Mouse (Mus musculus) hindbrain, postnatal 0 days (tissue): ENCODE results near the gene Gm17018. TPM values are rescaled to one million over a fixed set of nuclear protein-coding genes. Genes with fewer than 3 reads are reported as not detected.

Experiments used
- ATAC-seq: fragments of 200-750 bp; cut with Nextera tagmentation; 2 replicates; pipeline ENCODE4 v1.8.0; 2017; ENCODE audit warnings: mild to moderate bottlenecking, moderate TSS enrichment, moderate library complexity
- DNase-seq: peaks from one replicate; pipeline ENCODE4 v3.0.0-alpha.2; 2015; ENCODE audit warnings: low spot score
- H3K27ac ChIP-seq: fragments of 300-500 bp; sonication (generic); 2 replicates; pipeline ENCODE4 v1.5.1; 2014; ENCODE audit warnings: mild to moderate bottlenecking
- H3K27me3 ChIP-seq: fragments of 300-500 bp; sonication (generic); 2 replicates; pipeline ENCODE4 v1.6.1; 2014; ENCODE audit warnings: low read length, mixed read lengths; ENCODE audit not compliant: insufficient read depth
- H3K36me3 ChIP-seq: fragments of 300-500 bp; sonication (generic); 2 replicates; pipeline ENCODE4 v1.6.1; 2014; ENCODE audit warnings: low read length, mixed read lengths; ENCODE audit not compliant: insufficient read depth
- H3K4me1 ChIP-seq: fragments of 300-500 bp; sonication (generic); 2 replicates; pipeline ENCODE4 v1.6.1; 2014; ENCODE audit warnings: antibody characterized with exemption, low read length, mixed read lengths; ENCODE audit not compliant: insufficient read depth
- H3K4me2 ChIP-seq: fragments of 300-500 bp; sonication (generic); 2 replicates; pipeline ENCODE4 v1.6.1; 2014; ENCODE audit warnings: low read depth, mild to moderate bottlenecking, low read length, moderate library complexity, mixed read lengths
- H3K4me3 ChIP-seq: fragments of 300-500 bp; sonication (generic); 2 replicates; pipeline ENCODE4 v1.5.1; 2014; ENCODE audit warnings: low read length
- H3K9ac ChIP-seq: fragments of 300-500 bp; sonication (generic); replicated peaks from 2 replicates; pipeline ENCODE4 v1.6.1; 2014; ENCODE audit warnings: mild to moderate bottlenecking, low read length, moderate library complexity, mixed read lengths
- H3K9me3 ChIP-seq: fragments of 300-500 bp; sonication (generic); 2 replicates; pipeline ENCODE4 v1.6.1; 2016; ENCODE audit warnings: low read length, mixed read lengths
- CTCF ChIP-seq: IDR thresholded peaks from 2 replicates; pipeline ENCODE4 v1.5.1; 2016; ENCODE audit warnings: antibody characterized with exemption, control low read depth, low read depth
- WGBS: fragments of 180-500 bp; shearing (Covaris S2); extraction: QIAGEN DNeasy Blood & Tissue Kit; methylation state at CpG from one replicate; pipeline ENCODE4 v1.1.7; 2014; 5-methylcytosine and 5-hydroxymethylcytosine counted together
- polyA plus RNA-seq: library from polyadenylated mRNA; unstranded; fragments of >200 nt; fragmentation: Nextera tagmentation; extraction: Ambion mirVana; gene quantifications from 2 replicates; pipeline ENCODE4 v1.2.1, GENCODE M21; 2015
- total RNA-seq: library from RNA; depleted of rRNA; stranded (reverse); fragments of >200 nt; gene quantifications from 2 replicates; pipeline ENCODE4 v1.2.3, GENCODE M21; 2014

The Gm17018 gene
- total and polyA plus RNA-seq, 2 experiments from 2014 or later: 23.0 to 90.7 TPM

DNA sequence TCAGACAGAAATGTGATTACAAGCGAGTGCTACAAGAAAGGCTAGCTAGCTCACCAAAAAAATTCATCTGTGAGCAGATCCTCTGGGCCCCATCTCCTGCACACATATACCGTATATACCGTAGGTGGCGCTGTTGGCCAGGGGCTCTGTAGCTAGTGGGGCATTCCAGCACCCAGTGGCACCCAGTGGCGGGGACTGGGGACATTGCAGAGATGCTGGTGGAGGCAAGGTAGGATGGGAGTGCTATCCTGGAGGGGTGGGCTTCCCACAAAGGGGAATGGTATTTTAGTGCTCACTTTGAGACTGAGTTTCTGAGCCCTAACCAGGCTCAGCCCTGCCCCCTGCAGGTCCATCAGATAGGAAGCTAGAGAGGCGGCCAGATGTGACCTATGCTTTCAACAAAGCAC lies 13.4 kb downstream of the Gm17018 start:
- H3K27ac ChIP-seq: no peak overlapping the region
- no peak overlapping the region for H3K4me2 ChIP-seq
- no peaks in the 10 kb centered on the region for H3K27me3 ChIP-seq
- no peak overlapping the region for H3K4me3 ChIP-seq
- DNase-seq (peak; percentile 85), ATAC-seq (peak; percentile 87)
- H3K4me1 ChIP-seq: no peaks in the 10 kb centered on the region
- peaks cover 28% of the 10 kb centered on the region; the same call in 1 of the 2 replicates for H3K36me3 ChIP-seq
- H3K9me3 ChIP-seq: no peaks in the 10 kb centered on the region
- H3K9ac ChIP-seq: no peak overlapping the region
- peak; percentile 95 for TF ChIP-seq CTCF
- WGBS: 22% methylated on average over 6 of the region's 6 CpGs

DNA sequence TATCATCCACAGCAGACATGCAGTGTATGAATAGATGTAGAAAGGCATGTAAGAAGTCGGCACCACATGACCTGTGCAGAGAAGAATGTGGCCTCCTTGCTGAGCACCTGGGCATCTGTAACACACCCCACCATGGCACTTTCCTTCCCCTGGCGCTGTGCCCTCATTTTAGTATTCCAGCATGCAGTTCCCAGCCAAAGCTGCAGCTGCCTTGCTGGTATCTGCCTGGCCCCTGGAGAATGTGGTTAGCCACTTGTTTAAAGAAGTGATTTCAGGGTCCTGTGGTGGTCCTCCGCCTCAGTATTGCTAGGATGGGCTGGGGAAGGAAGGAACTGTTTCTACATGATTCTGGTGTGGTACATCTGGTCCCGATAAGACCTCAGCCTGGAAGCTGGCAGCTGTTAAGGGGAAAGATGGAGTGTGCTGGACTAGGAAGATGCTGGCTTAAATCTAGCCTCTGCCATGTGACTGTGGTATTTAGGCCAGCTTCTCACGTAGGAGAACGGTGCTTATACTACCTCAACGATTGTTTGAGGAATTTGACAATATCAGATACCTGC lies 14.0 kb downstream of the Gm17018 start:
- H3K27me3 ChIP-seq: no peaks in the 10 kb centered on the region
- H3K4me1 ChIP-seq: no peaks in the 10 kb centered on the region
- H3K36me3 ChIP-seq: peaks cover 32% of the 10 kb centered on the region; the same call in 1 of the 2 replicates
- H3K4me2 ChIP-seq: no peak overlapping the region
- TF ChIP-seq CTCF: no peak
- H3K9me3 ChIP-seq: no peaks in the 10 kb centered on the region
- no peak overlapping the region for H3K4me3 ChIP-seq
- no peak overlapping the region for H3K9ac ChIP-seq
- no peak overlapping the region for H3K27ac ChIP-seq
- DNase-seq (no peak), ATAC-seq (no peak)
- WGBS: 75% methylated on average over 7 of the region's 7 CpGs

DNA sequence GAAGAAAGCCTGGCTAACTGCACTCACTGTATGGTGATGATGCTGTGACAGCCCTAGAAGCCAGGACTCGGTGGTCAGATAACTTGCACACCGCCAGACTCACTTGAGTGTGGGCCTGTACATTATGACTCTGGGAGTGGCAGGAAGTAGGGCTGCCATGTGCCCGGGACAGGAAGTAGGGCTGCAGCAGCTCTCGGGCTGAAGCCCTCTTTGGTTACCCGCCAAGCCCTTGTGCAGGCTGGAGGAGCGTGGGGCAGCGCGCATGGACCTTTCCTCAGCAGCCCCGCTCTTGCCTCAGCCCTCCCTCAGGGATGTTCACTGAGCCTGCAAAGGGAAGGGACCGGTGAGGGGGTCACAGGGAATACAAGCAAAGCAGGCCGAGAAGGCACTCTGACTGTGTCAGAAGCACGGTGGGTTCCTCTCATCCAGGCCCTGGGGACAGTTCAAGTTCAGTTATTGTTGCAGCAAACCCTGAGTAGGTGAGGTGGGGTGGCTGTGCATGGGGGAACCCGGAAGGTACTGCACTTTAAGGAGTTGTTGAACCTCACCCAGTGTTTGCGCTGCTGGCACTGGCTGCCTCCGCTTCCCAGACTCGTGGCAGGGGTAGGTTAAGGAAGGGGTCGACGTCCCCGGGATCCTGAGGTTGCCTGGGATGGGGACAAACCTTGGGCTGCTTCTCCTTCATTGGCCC lies 14.7 kb downstream of the Gm17018 start:
- H3K36me3 ChIP-seq: peaks cover 32% of the 10 kb centered on the region; the same call in 1 of the 2 replicates
- DNase-seq (no peak), ATAC-seq (no peak)
- no peaks in the 10 kb centered on the region for H3K4me1 ChIP-seq
- WGBS: 64% methylated on average over 19 of the region's 19 CpGs
- H3K27me3 ChIP-seq: no peaks in the 10 kb centered on the region
- no peak overlapping the region for H3K27ac ChIP-seq
- no peak overlapping the region for H3K4me3 ChIP-seq
- H3K4me2 ChIP-seq: no peak overlapping the region
- TF ChIP-seq CTCF: no peak
- no peak overlapping the region for H3K9ac ChIP-seq
- no peaks in the 10 kb centered on the region for H3K9me3 ChIP-seq

DNA sequence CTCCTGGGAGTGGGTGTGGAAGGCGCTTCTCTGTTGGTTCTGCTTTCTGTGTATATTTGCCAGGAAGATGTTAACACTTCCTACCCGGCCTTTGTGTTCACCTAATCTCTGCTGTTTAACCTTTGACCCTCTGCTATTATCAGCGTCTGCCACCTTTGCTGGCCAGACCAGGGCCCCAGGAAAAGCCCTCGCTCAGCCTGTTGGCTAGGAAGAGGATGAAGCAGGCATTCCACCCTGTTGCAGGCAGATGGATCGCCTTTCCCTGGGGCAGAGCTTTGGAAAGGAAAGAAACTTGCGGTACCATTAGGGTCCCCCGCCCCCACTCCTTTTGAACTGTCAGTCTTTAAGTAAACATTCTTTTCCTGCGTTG lies 15.2 kb downstream of the Gm17018 start:
- ATAC-seq (no peak), DNase-seq (no peak)
- Histone ChIP-seq H3K4me3 (no peak overlapping the region), H3K4me2 (no peak overlapping the region), H3K36me3 (peaks cover 32% of the 10 kb centered on the region; the same call in 1 of the 2 replicates), H3K9me3 (no peaks in the 10 kb centered on the region), H3K9ac (no peak overlapping the region), H3K27me3 (no peaks in the 10 kb centered on the region), H3K4me1 (no peaks in the 10 kb centered on the region), H3K27ac (no peak overlapping the region)
- 31% methylated on average over 8 of the region's 8 CpGs for WGBS
- TF ChIP-seq CTCF: no peak

DNA sequence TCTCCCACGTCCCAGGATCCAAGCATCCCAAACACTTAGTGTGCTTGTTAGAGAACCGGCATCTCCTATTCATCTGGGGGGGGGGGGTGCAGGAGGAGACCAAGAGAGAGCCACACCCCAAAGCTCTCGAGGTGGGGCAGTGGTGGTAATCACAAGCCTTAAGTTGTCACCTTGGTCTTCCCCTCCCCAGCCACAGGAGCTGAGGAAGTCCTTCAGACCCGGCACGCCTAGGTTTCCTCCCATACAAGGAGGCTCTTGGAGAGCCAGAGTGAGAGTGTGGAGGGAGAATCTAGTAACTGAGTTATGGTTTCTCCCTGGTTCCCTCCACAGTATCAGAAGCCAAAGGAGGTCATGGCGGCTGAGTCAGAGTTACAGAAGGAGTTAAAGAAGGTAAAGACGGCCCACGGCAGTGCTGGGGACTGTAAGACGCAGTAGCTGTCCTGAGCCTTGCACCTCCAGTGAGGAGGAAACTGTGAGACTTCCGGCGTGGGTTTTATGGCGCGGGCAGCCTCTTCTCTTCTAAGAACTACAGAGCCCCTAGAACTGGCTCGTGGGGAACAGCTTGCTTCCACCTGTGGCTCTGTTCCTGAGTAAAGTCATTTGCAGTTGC lies 16.8 kb downstream of the Gm17018 start:
- Histone ChIP-seq H3K36me3 (peaks cover 32% of the 10 kb centered on the region; the same call in 1 of the 2 replicates), H3K9me3 (no peaks in the 10 kb centered on the region), H3K27ac (no peak overlapping the region), H3K4me2 (no peak overlapping the region), H3K4me3 (no peak overlapping the region), H3K4me1 (no peaks in the 10 kb centered on the region), H3K27me3 (no peaks in the 10 kb centered on the region), H3K9ac (no peak overlapping the region)
- DNase-seq: no peak
- TF ChIP-seq CTCF: no peak
- no peak for ATAC-seq
- 87% methylated on average over 14 of the region's 14 CpGs for WGBS

DNA sequence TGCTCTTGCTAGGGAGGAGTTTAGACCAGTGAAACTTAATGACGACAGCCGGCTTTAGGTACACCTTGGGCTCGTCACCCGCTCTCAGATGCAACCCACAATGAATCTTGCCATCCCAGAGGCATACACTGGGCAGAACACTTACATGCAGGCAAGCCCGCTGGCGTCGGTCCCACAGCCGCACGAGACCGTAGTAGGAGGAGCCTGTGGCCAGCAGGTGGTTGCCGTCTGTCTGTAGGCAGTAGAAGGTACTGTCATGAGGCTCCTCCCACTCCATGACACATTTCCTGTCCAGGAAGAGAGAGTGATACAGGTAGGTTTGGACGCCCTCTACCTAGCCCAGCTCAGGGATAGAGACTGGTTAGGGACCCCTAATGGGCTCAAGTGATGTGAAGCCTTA lies 18.6 kb downstream of the Gm17018 start:
- H3K4me3 ChIP-seq: no peak overlapping the region
- ATAC-seq (no peak), DNase-seq (no peak)
- 88% methylated on average over 12 of the region's 12 CpGs for WGBS
- no peak overlapping the region for H3K9ac ChIP-seq
- H3K4me2 ChIP-seq: no peak overlapping the region
- H3K4me1 ChIP-seq: no peaks in the 10 kb centered on the region
- no peaks in the 10 kb centered on the region for H3K27me3 ChIP-seq
- H3K27ac ChIP-seq: no peak overlapping the region
- TF ChIP-seq CTCF: no peak
- H3K36me3 ChIP-seq: peaks cover 32% of the 10 kb centered on the region; the same call in 1 of the 2 replicates
- no peaks in the 10 kb centered on the region for H3K9me3 ChIP-seq
